In the genomic region with DNA sequence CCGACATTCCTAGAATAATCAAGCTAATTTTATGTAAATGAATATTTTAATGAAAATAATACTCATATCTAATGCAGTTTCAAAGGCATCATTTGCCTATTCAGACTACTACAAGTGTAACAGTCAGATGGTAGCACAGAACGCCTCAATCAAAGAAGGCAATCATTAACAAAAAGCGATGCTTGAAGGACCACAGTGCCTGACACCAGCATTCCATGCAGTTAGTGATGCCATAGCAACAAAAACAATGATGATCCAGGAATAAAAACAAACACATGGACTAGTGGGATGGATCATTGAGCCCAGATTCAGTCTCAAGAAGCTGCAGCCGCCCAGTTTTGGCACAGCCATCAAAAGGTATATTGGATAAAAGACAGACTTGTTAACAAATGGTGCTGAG, we compare ENCODE assay signal across 23 mouse cellular contexts. TPM values are rescaled to one million over a fixed set of nuclear protein-coding genes. Genes with fewer than 3 reads are reported as not detected.
DNase-seq lines count a peak whose midpoint lies in the region; ATAC-seq and TF ChIP-seq lines count a peak whose summit lies in the region.
"Had no signal": no experiment of that assay in that cellular context is flagged by ENCODE, and none has a peak within 500 bp of the region (broad histone marks: within the 10 kb centered on the region; RNA-seq: fewer than 3 reads in every experiment).

No protein-coding gene starts in this region.

- H3K9me3 ChIP-seq in hindbrain, embryonic 13.5 days: no peaks in the 10 kb centered on the region
- H3K9me3 ChIP-seq in hindbrain, postnatal 0 days (ENCODE audit: low read length): no peaks in the 10 kb centered on the region
- H3K9me3 ChIP-seq: embryonic facial prominence, embryonic 15.5 days; intestine, embryonic 15.5 days; limb, embryonic 15.5 days; neural tube, embryonic 12.5 days; stomach, embryonic 15.5 days had no signal

- no peak for TF ChIP-seq CTCF in hindbrain, postnatal 0 days (IDR thresholded peaks at IDR 0.05; ENCODE audit: low read depth)
- no peak for TF ChIP-seq CTCF in testis, adult 2 months (IDR thresholded peaks at IDR 0.05; ENCODE audit: control insufficient read depth, insufficient read depth, insufficient replicate concordance, low read depth, low read length)

- DNase-seq in hindbrain, postnatal 0 days (ENCODE audit: low spot score): no peak
- DNase-seq in testis, postnatal 14 days (ENCODE audit: low spot score): no peak
- DNase-seq in kidney, adult 8-10 months: peak; percentile 4 to 17
- no peak for DNase-seq in gastrocnemius, postnatal 10 days
- DNase-seq in thymus, postnatal 14 days: no peak
- DNase-seq: cerebellum, adult 18-20 months; gastrocnemius, postnatal 36 days; heart, postnatal 36 days; liver, postnatal 0 days; thymus, postnatal 36 days had no signal

- no peak overlapping the region for H3K4me2 ChIP-seq in hindbrain, embryonic 13.5 days
- no peak overlapping the region for H3K4me2 ChIP-seq in hindbrain, postnatal 0 days (ENCODE audit: low read depth, low read length)
- H3K4me2 ChIP-seq: embryonic facial prominence, embryonic 15.5 days; heart, embryonic 11.5 days; intestine, embryonic 15.5 days; limb, embryonic 15.5 days; neural tube, embryonic 12.5 days; stomach, embryonic 15.5 days had no signal

- no peak overlapping the region for H3K4me3 ChIP-seq in hindbrain, embryonic 13.5 days
- H3K4me3 ChIP-seq in hindbrain, postnatal 0 days (ENCODE audit: low read length): no peak overlapping the region
- no peak overlapping the region; the same call in 1 of the 2 replicates for H3K4me3 ChIP-seq in testis, adult 2 months (ENCODE audit: control insufficient read depth, low read depth, low read length)
- H3K4me3 ChIP-seq: embryonic facial prominence, embryonic 15.5 days; intestine, embryonic 15.5 days; limb, embryonic 15.5 days; neural tube, embryonic 12.5 days; stomach, embryonic 15.5 days had no signal

- 26% methylated on average over 4 of the region's 4 CpGs for WGBS in hindbrain, embryonic 13.5 days
- WGBS in hindbrain, postnatal 0 days: 22% methylated on average over 4 of the region's 4 CpGs

- H3K27me3 ChIP-seq in hindbrain, embryonic 13.5 days: no peaks in the 10 kb centered on the region
- H3K27me3 ChIP-seq in hindbrain, postnatal 0 days (ENCODE audit: insufficient read depth, low read length): no peaks in the 10 kb centered on the region
- no peaks in the 10 kb centered on the region for H3K27me3 ChIP-seq in testis, adult 2 months (ENCODE audit: control insufficient read depth, insufficient read depth, low read length)
- H3K27me3 ChIP-seq: embryonic facial prominence, embryonic 15.5 days; intestine, embryonic 15.5 days; limb, embryonic 15.5 days; neural tube, embryonic 12.5 days; stomach, embryonic 15.5 days had no signal

- H3K9ac ChIP-seq in hindbrain, embryonic 13.5 days: no peak overlapping the region
- H3K9ac ChIP-seq in hindbrain, postnatal 0 days (replicated peaks; ENCODE audit: low read length): no peak overlapping the region
- H3K9ac ChIP-seq: embryonic facial prominence, embryonic 15.5 days; intestine, embryonic 15.5 days; limb, embryonic 15.5 days; liver, postnatal 0 days; neural tube, embryonic 12.5 days; stomach, embryonic 15.5 days had no signal

- H3K4me1 ChIP-seq in hindbrain, embryonic 13.5 days (replicated peaks): 0 out of 2 replicates have a peak, but pooled peaks cover 3% of the 10 kb centered on the region
- H3K4me1 ChIP-seq in hindbrain, postnatal 0 days (ENCODE audit: insufficient read depth, low read length): no peaks in the 10 kb centered on the region
- H3K4me1 ChIP-seq in testis, adult 2 months (ENCODE audit: control insufficient read depth, insufficient read depth, low read length): no peaks in the 10 kb centered on the region; the same call in 1 of the 2 replicates
- H3K4me1 ChIP-seq: intestine, embryonic 15.5 days; limb, embryonic 15.5 days; stomach, embryonic 15.5 days had no signal

- ATAC-seq in hindbrain, embryonic 13.5 days (ENCODE audit: low FRiP score): peak; percentile 62; the same call in 1 of the 2 replicates
- ATAC-seq in hindbrain, postnatal 0 days: no peak
- ATAC-seq: intestine, embryonic 15.5 days; liver, postnatal 0 days had no signal

- no peaks in the 10 kb centered on the region for H3K36me3 ChIP-seq in hindbrain, embryonic 13.5 days
- H3K36me3 ChIP-seq in hindbrain, postnatal 0 days (ENCODE audit: insufficient read depth, low read length): no peaks in the 10 kb centered on the region
- H3K36me3 ChIP-seq in testis, adult 2 months (ENCODE audit: control insufficient read depth, insufficient read depth, low read length): no peaks in the 10 kb centered on the region
- H3K36me3 ChIP-seq: embryonic facial prominence, embryonic 15.5 days; intestine, embryonic 15.5 days; limb, embryonic 15.5 days; neural tube, embryonic 12.5 days; stomach, embryonic 15.5 days had no signal

- TF ChIP-seq POLR2A in testis, adult 2 months (IDR thresholded peaks at IDR 0.05; ENCODE audit: control insufficient read depth, low read depth, low read length): no peak

- no peak overlapping the region for H3K27ac ChIP-seq in hindbrain, embryonic 13.5 days
- H3K27ac ChIP-seq in hindbrain, postnatal 0 days: no peak overlapping the region
- 0 out of 2 replicates have a peak overlapping the region, but pooled peaks have one; percentile 4 for H3K27ac ChIP-seq in testis, adult 2 months (ENCODE audit: control insufficient read depth, insufficient read depth, low read depth, low read length)
- H3K27ac ChIP-seq: embryonic facial prominence, embryonic 15.5 days; intestine, embryonic 15.5 days; limb, embryonic 15.5 days; neural tube, embryonic 12.5 days; stomach, embryonic 15.5 days had no signal

RNA-seq across cellular contexts. Expression of a gene that starts 8.8 kb away (rescaled TPM):
- polyA plus RNA-seq in hindbrain, embryonic 13.5 days (2015; fragmentation: Nextera tagmentation; extraction: Ambion mirVana): not detected in 2 replicates
- not detected in 2 replicates for total RNA-seq in hindbrain, postnatal 0 days (2014; rRNA removed)
- polyA plus RNA-seq in hindbrain, postnatal 0 days (2015; fragmentation: Nextera tagmentation; extraction: Ambion mirVana): not detected in 2 replicates
- not detected in 2 replicates for polyA plus RNA-seq in testis, adult 2 months (2012; rRNA removed)
- total RNA-seq in gastrocnemius, postnatal 10 days (2021): not detected
- total RNA-seq: adrenal gland, adult 18-20 months; gastrocnemius, postnatal 36 days; heart, postnatal 36 days; layer of hippocampus, postnatal 10 days; left cerebral cortex, postnatal 14 days had no signal
- polyA plus RNA-seq: C2C12; embryonic facial prominence, embryonic 15.5 days; heart, embryonic 11.5 days; intestine, embryonic 15.5 days; limb, embryonic 15.5 days; liver, postnatal 0 days; neural tube, embryonic 12.5 days; small intestine, adult 2 months; stomach, embryonic 15.5 days had no signal

Comparison
In these comparisons a context has a peak if more than half of its experiments do, and no peak if none do; other contexts are left out.
1. DNase-seq: peak in kidney, adult 8-10 months (2 of 2); none in hindbrain, postnatal 0 days (single experiment), testis, postnatal 14 days (single experiment), gastrocnemius, postnatal 10 days (single experiment) and thymus, postnatal 14 days (single experiment).